Mouse (Mus musculus) cortical plate, adult 2 months (tissue): Measurements from ENCODE around the gene Sox13.

Experiments
- CTCF ChIP-seq: fragments of 200-500 bp; IDR thresholded peaks from 2 replicates; pipeline ENCODE4 v1.5.1; 2011; ENCODE audit warnings: mild to moderate bottlenecking, control low read depth, low read length; ENCODE audit not compliant: insufficient read depth; ENCODE audit errors: extremely low read depth
- POLR2A ChIP-seq: fragments of 200-500 bp; IDR thresholded peaks from 2 replicates; pipeline ENCODE4 v1.6.1; 2011; ENCODE audit warnings: mild to moderate bottlenecking, low read length, control low read depth; ENCODE audit not compliant: insufficient read depth; ENCODE audit errors: extremely low read depth

GRCm38 (mm10) chr1:133423166-133423542 is 1.0 kb downstream of the Sox13 start:
- TF ChIP-seq CTCF (no peak), POLR2A (no peak)
